Mouse (Mus musculus) hindbrain, embryonic 14.5 days (tissue): ENCODE measurements around the gene Mark2. TPM values are rescaled to one million over a fixed set of nuclear protein-coding genes. Genes with fewer than 3 reads are reported as not detected.

ENCODE experiments used
- ATAC-seq: fragments of 200-750 bp; cut with Nextera tagmentation; 2 replicates; pipeline ENCODE4 v1.8.0; 2017; ENCODE audit warnings: moderate number of reproducible peaks, mild to moderate bottlenecking, moderate TSS enrichment, moderate library complexity; ENCODE audit not compliant: low FRiP score
- DNase-seq: peaks from one replicate; pipeline ENCODE4 v3.0.0-alpha.2; 2015; ENCODE audit warnings: low spot score
- H3K27ac ChIP-seq: fragments of 300-500 bp; sonication (generic); 2 replicates; pipeline ENCODE4 v1.5.1; 2014; ENCODE audit warnings: mild to moderate bottlenecking, moderate library complexity
- H3K27me3 ChIP-seq: fragments of 300-500 bp; sonication (generic); 2 replicates; pipeline ENCODE4 v1.6.1; 2014; ENCODE audit warnings: mild to moderate bottlenecking, low read length, mixed read lengths; ENCODE audit not compliant: control insufficient read depth, insufficient read depth
- H3K36me3 ChIP-seq: fragments of 300-500 bp; sonication (generic); replicated peaks from 2 replicates; pipeline ENCODE4 v1.6.1; 2014; ENCODE audit not compliant: control insufficient read depth, insufficient read depth
- H3K4me1 ChIP-seq: fragments of 300-500 bp; sonication (generic); replicated peaks from 2 replicates; pipeline ENCODE4 v1.6.1; 2014; ENCODE audit warnings: antibody characterized with exemption, low read length, mixed read lengths; ENCODE audit not compliant: control insufficient read depth, insufficient read depth
- H3K4me2 ChIP-seq: fragments of 300-500 bp; sonication (generic); replicated peaks from 2 replicates; pipeline ENCODE4 v1.6.1; 2014; ENCODE audit warnings: mild to moderate bottlenecking, moderate library complexity
- H3K4me3 ChIP-seq: fragments of 300-500 bp; sonication (generic); replicated peaks from 2 replicates; pipeline ENCODE4 v1.5.1; 2014; ENCODE audit warnings: mild to moderate bottlenecking, low read length
- H3K9ac ChIP-seq: fragments of 300-500 bp; sonication (generic); 2 replicates; pipeline ENCODE4 v1.6.1; 2014
- H3K9me3 ChIP-seq: fragments of 300-500 bp; sonication (generic); 2 replicates; pipeline ENCODE4 v1.6.1; 2016; ENCODE audit warnings: low read length; ENCODE audit not compliant: control insufficient read depth
- WGBS: fragments of 180-500 bp; shearing (Covaris S2); extraction: QIAGEN DNeasy Blood & Tissue Kit; methylation state at CpG from one replicate; pipeline ENCODE4 v1.1.7; 2014; 5-methylcytosine and 5-hydroxymethylcytosine counted together
- polyA plus RNA-seq: library from polyadenylated mRNA; unstranded; fragments of >200 nt; fragmentation: Nextera tagmentation; extraction: Ambion mirVana; gene quantifications from 2 replicates; pipeline ENCODE4 v1.2.1, GENCODE M21; 2014

Mark2 gene
- polyA plus RNA-seq, 1 experiment from 2014 or later, result 50.7 TPM

- DNase-seq, result no peak
- Histone ChIP-seq H3K27me3 (no peaks in the 10 kb centered on the region), H3K4me1 (peaks cover 24% of the 10 kb centered on the region), H3K4me2 (no peak overlapping the region), H3K9me3 (no peaks in the 10 kb centered on the region), H3K9ac (no peak overlapping the region), H3K4me3 (no peak overlapping the region), H3K27ac (no peak overlapping the region), H3K36me3 (no peaks in the 10 kb centered on the region)
- 82% methylated on average over 8 of the region's 8 CpGs for WGBS
- ATAC-seq, result no peak
Observed at GRCm38 (mm10) chr19:7314976-7315586, 26.6 kb downstream of the Mark2 start.

GRCm38 (mm10) chr19:7313660-7314059, 28.0 kb downstream of the Mark2 start:
- Histone ChIP-seq H3K36me3 (no peaks in the 10 kb centered on the region), H3K4me3 (no peak overlapping the region), H3K9me3 (no peaks in the 10 kb centered on the region), H3K4me1 (peaks cover 28% of the 10 kb centered on the region), H3K27ac (no peak overlapping the region), H3K4me2 (no peak overlapping the region), H3K27me3 (no peaks in the 10 kb centered on the region), H3K9ac (no peak overlapping the region)
- DNase-seq, result no peak
- no peak for ATAC-seq
- 84% methylated on average over 2 of the region's 2 CpGs for WGBS

- peaks cover 47% of the 10 kb centered on the region for H3K4me1 ChIP-seq
- H3K9me3 ChIP-seq, result no peaks in the 10 kb centered on the region
- no peak overlapping the region for H3K9ac ChIP-seq
- no peaks in the 10 kb centered on the region for H3K27me3 ChIP-seq
- H3K4me2 ChIP-seq, result no peak overlapping the region
- WGBS, result 51% methylated on average over 10 of the region's 10 CpGs
- H3K36me3 ChIP-seq, result no peaks in the 10 kb centered on the region
- H3K4me3 ChIP-seq, result no peak overlapping the region
- no peak for ATAC-seq
- H3K27ac ChIP-seq, result no peak overlapping the region
- DNase-seq, result no peak
Observed at GRCm38 (mm10) chr19:7311306-7311705, 30.4 kb downstream of the Mark2 start.

- Histone ChIP-seq H3K27me3 (no peaks in the 10 kb centered on the region), H3K9ac (no peak overlapping the region), H3K4me1 (peaks cover 47% of the 10 kb centered on the region), H3K27ac (no peak overlapping the region), H3K9me3 (no peaks in the 10 kb centered on the region), H3K4me2 (no peak overlapping the region), H3K36me3 (no peaks in the 10 kb centered on the region), H3K4me3 (no peak overlapping the region)
- ATAC-seq, result no peak
- WGBS, result 31% methylated on average over 5 of the region's 5 CpGs
- no peak for DNase-seq
Observed at GRCm38 (mm10) chr19:7310704-7311103, 31.0 kb downstream of the Mark2 start.

- no peak overlapping the region for H3K27ac ChIP-seq
- 0 out of 2 replicates have a peak, but pooled peaks cover 4% of the 10 kb centered on the region for H3K36me3 ChIP-seq
- no peak overlapping the region for H3K4me3 ChIP-seq
- no peak overlapping the region for H3K4me2 ChIP-seq
- peaks cover 44% of the 10 kb centered on the region for H3K4me1 ChIP-seq
- ATAC-seq (no peak), DNase-seq (no peak)
- H3K9ac ChIP-seq, result no peak overlapping the region
- H3K27me3 ChIP-seq, result no peaks in the 10 kb centered on the region
- 82% methylated on average over 2 of the region's 2 CpGs for WGBS
- H3K9me3 ChIP-seq, result no peaks in the 10 kb centered on the region
Observed at GRCm38 (mm10) chr19:7309738-7310330, 31.8 kb downstream of the Mark2 start.

- Histone ChIP-seq H3K4me1 (peaks cover 44% of the 10 kb centered on the region), H3K9ac (peak overlapping the region; percentile 24; the same call in 1 of the 2 replicates), H3K27me3 (no peaks in the 10 kb centered on the region), H3K36me3 (0 out of 2 replicates have a peak, but pooled peaks cover 4% of the 10 kb centered on the region), H3K27ac (0 out of 2 replicates have a peak overlapping the region, but pooled peaks have one; percentile 43), H3K4me3 (no peak overlapping the region), H3K9me3 (no peaks in the 10 kb centered on the region), H3K4me2 (no peak overlapping the region)
- peak; percentile 34; the same call in 1 of the 2 replicates for ATAC-seq
- no peak for DNase-seq
- WGBS, result 48% methylated on average over 8 of the region's 8 CpGs
Observed at GRCm38 (mm10) chr19:7307995-7308770, 33.5 kb downstream of the Mark2 start.

- Histone ChIP-seq H3K27me3 (no peaks in the 10 kb centered on the region), H3K9ac (no peak overlapping the region), H3K4me2 (no peak overlapping the region), H3K4me1 (peaks cover 41% of the 10 kb centered on the region), H3K36me3 (0 out of 2 replicates have a peak, but pooled peaks cover 4% of the 10 kb centered on the region), H3K27ac (no peak overlapping the region), H3K4me3 (no peak overlapping the region), H3K9me3 (no peaks in the 10 kb centered on the region)
- DNase-seq, result no peak
- ATAC-seq, result no peak
- 69% methylated on average over 3 of the region's 3 CpGs for WGBS
Observed at GRCm38 (mm10) chr19:7306968-7307367, 34.7 kb downstream of the Mark2 start.

- no peak for ATAC-seq
- H3K4me3 ChIP-seq, result no peak overlapping the region
Observed at GRCm38 (mm10) chr19:7305380-7306310, 36.0 kb downstream of the Mark2 start.

More at GRCm38 (mm10) chr19:7305380-7306310, 36.0 kb downstream of the Mark2 start:
- DNase-seq, result no peak
- Histone ChIP-seq H3K4me1 (peaks cover 29% of the 10 kb centered on the region), H3K4me2 (no peak overlapping the region), H3K9ac (no peak overlapping the region), H3K27ac (no peak overlapping the region), H3K27me3 (no peaks in the 10 kb centered on the region), H3K36me3 (0 out of 2 replicates have a peak, but pooled peaks cover 4% of the 10 kb centered on the region), H3K9me3 (no peaks in the 10 kb centered on the region)
- 91% methylated on average over 10 of the region's 11 CpGs for WGBS
